Mouse (Mus musculus): ENCODE results near the gene Tmem130. TPM values are rescaled to one million over a fixed set of nuclear protein-coding genes. Genes with fewer than 3 reads are reported as not detected.
"Not testable (repeated sequence)": the region's sequence is repeated elsewhere in the genome, so short reads cannot be mapped to it uniquely, and the experiment has no call there.

Tmem130 gene
- polyA plus RNA-seq, 1 experiment: 307 TPM

GRCm38 (mm10) chr5:144767911-144768841 lies 6.6 kb upstream of the Tmem130 start:
- peak; percentile 96 for DNase-seq (ENCODE audit: low read depth)
- TF ChIP-seq CTCF (IDR thresholded peaks at IDR 0.05; ENCODE audit: borderline replicate concordance, extremely low read depth, insufficient read depth, insufficient read length): peak; percentile 86
- peak; percentile 63; the same call in 1 of the 2 replicates for TF ChIP-seq POLR2A (IDR thresholded peaks at IDR 0.05; ENCODE audit: borderline replicate concordance, extremely low read depth, insufficient read depth, insufficient read length, poor library complexity, severe bottlenecking)

- DNase-seq (ENCODE audit: low read depth): not testable (repeated sequence)
Measured at GRCm38 (mm10) chr5:144767106-144767798, 5.6 kb upstream of the Tmem130 start, which contains the start of gene Trrap. Gene Trrap (plus strand): TSS chr5:144767732.

GRCm38 (mm10) chr5:144766646-144767045 lies 5.0 kb upstream of the Tmem130 start:
- no peak for DNase-seq (ENCODE audit: low read depth)
- TF ChIP-seq POLR2A (IDR thresholded peaks at IDR 0.05; ENCODE audit: borderline replicate concordance, extremely low read depth, insufficient read depth, insufficient read length, poor library complexity, severe bottlenecking): no peak
- TF ChIP-seq CTCF (IDR thresholded peaks at IDR 0.05; ENCODE audit: borderline replicate concordance, extremely low read depth, insufficient read depth, insufficient read length): no peak

GRCm38 (mm10) chr5:144766026-144766425 lies 4.4 kb upstream of the Tmem130 start:
- no peak for DNase-seq (ENCODE audit: low read depth)
- TF ChIP-seq CTCF (IDR thresholded peaks at IDR 0.05; ENCODE audit: borderline replicate concordance, extremely low read depth, insufficient read depth, insufficient read length): no peak
- no peak for TF ChIP-seq POLR2A (IDR thresholded peaks at IDR 0.05; ENCODE audit: borderline replicate concordance, extremely low read depth, insufficient read depth, insufficient read length, poor library complexity, severe bottlenecking)

GRCm38 (mm10) chr5:144758422-144758821 lies 3.2 kb downstream of the Tmem130 start:
- TF ChIP-seq POLR2A (IDR thresholded peaks at IDR 0.05; ENCODE audit: borderline replicate concordance, extremely low read depth, insufficient read depth, insufficient read length, poor library complexity, severe bottlenecking): no peak
- no peak for TF ChIP-seq CTCF (IDR thresholded peaks at IDR 0.05; ENCODE audit: borderline replicate concordance, extremely low read depth, insufficient read depth, insufficient read length)
- DNase-seq (ENCODE audit: low read depth): peak; percentile 93

GRCm38 (mm10) chr5:144757402-144757801 lies 4.2 kb downstream of the Tmem130 start:
- DNase-seq (ENCODE audit: low read depth): no peak
- TF ChIP-seq POLR2A (IDR thresholded peaks at IDR 0.05; ENCODE audit: borderline replicate concordance, extremely low read depth, insufficient read depth, insufficient read length, poor library complexity, severe bottlenecking) (no peak), CTCF (IDR thresholded peaks at IDR 0.05; ENCODE audit: borderline replicate concordance, extremely low read depth, insufficient read depth, insufficient read length) (no peak)

- DNase-seq (ENCODE audit: low read depth): no peak
- TF ChIP-seq CTCF (IDR thresholded peaks at IDR 0.05; ENCODE audit: borderline replicate concordance, extremely low read depth, insufficient read depth, insufficient read length) (no peak), POLR2A (IDR thresholded peaks at IDR 0.05; ENCODE audit: borderline replicate concordance, extremely low read depth, insufficient read depth, insufficient read length, poor library complexity, severe bottlenecking) (no peak)
Measured at GRCm38 (mm10) chr5:144755191-144755590, 6.4 kb downstream of the Tmem130 start.

- TF ChIP-seq CTCF (IDR thresholded peaks at IDR 0.05; ENCODE audit: borderline replicate concordance, extremely low read depth, insufficient read depth, insufficient read length) (peak; percentile 48; the same call in 1 of the 2 replicates), POLR2A (IDR thresholded peaks at IDR 0.05; ENCODE audit: borderline replicate concordance, extremely low read depth, insufficient read depth, insufficient read length, poor library complexity, severe bottlenecking) (no peak)
- peak; percentile 73 for DNase-seq (ENCODE audit: low read depth)
Measured at GRCm38 (mm10) chr5:144753041-144753440, 8.6 kb downstream of the Tmem130 start.

- TF ChIP-seq CTCF (IDR thresholded peaks at IDR 0.05; ENCODE audit: borderline replicate concordance, extremely low read depth, insufficient read depth, insufficient read length): no peak
- DNase-seq (ENCODE audit: low read depth): no peak
Measured at GRCm38 (mm10) chr5:144752432-144752831, 9.2 kb downstream of the Tmem130 start.

GRCm38 (mm10) chr5:144737101-144737500 lies 24.5 kb downstream of the Tmem130 start:
- DNase-seq (ENCODE audit: low read depth): no peak
- TF ChIP-seq POLR2A (IDR thresholded peaks at IDR 0.05; ENCODE audit: borderline replicate concordance, extremely low read depth, insufficient read depth, insufficient read length, poor library complexity, severe bottlenecking): no peak
- no peak for TF ChIP-seq CTCF (IDR thresholded peaks at IDR 0.05; ENCODE audit: borderline replicate concordance, extremely low read depth, insufficient read depth, insufficient read length)

- no peak for TF ChIP-seq POLR2A (IDR thresholded peaks at IDR 0.05; ENCODE audit: borderline replicate concordance, extremely low read depth, insufficient read depth, insufficient read length, poor library complexity, severe bottlenecking)
- peak; percentile 95 for TF ChIP-seq CTCF (IDR thresholded peaks at IDR 0.05; ENCODE audit: borderline replicate concordance, extremely low read depth, insufficient read depth, insufficient read length)
- DNase-seq (ENCODE audit: low read depth): peak; percentile 70
Measured at GRCm38 (mm10) chr5:144734949-144735348, 26.7 kb downstream of the Tmem130 start.
